ENCODE assay signal across 9 mouse cellular contexts in the genomic region with DNA sequence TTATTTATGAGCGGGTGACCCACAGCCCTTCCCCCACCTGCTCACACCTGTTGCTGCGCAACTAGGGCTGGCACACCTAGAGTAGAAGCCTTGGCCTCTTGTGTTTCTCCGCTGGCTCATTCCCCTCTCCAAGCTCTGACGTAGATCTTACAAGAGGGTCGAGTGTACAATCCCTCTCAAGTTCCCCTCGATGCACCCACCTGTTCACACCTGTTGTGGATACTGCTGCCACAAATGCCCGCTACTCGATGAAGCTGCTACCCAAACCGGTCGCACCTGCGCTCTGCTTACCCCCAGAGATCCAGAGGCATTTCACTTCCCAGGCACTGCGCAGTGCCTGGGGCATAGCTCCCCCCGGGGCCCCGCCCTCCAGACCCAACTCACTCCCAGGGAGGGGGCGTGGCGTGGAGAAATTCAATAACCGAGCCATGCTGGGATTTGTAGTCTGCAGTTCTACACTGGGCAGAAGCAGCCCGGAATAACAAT. TPM values are rescaled to one million over a fixed set of nuclear protein-coding genes. Genes with fewer than 3 reads are reported as not detected.
DNase-seq lines count a peak whose midpoint lies in the region; ATAC-seq lines count a peak whose summit lies in the region.
"Had no signal": no experiment of that assay in that cellular context is flagged by ENCODE, and none has a peak within 500 bp of the region (broad histone marks: within the 10 kb centered on the region; RNA-seq: fewer than 3 reads in every experiment).

No protein-coding gene starts in this region.

- no peaks in the 10 kb centered on the region for H3K27me3 ChIP-seq in heart, embryonic 11.5 days (ENCODE audit: control insufficient read depth, insufficient read depth, low read length)

- no peaks in the 10 kb centered on the region for H3K9me3 ChIP-seq in heart, embryonic 11.5 days (replicated peaks; ENCODE audit: control insufficient read depth, low read length)

- H3K4me3 ChIP-seq in heart, embryonic 11.5 days (ENCODE audit: low read depth, low read length): no peak overlapping the region
- H3K4me3 ChIP-seq: heart, adult 2 months had no signal

- peak overlapping the region; percentile 43 for H3K4me2 ChIP-seq in heart, embryonic 11.5 days

- 28% methylated on average over 18 of the region's 18 CpGs for WGBS in heart, embryonic 11.5 days (ENCODE audit: insufficient replicate concordance)

- H3K36me3 ChIP-seq in heart, embryonic 11.5 days (ENCODE audit: control insufficient read depth, insufficient read depth, low read length): no peaks in the 10 kb centered on the region; the same call in 1 of the 2 replicates

- no peak for DNase-seq in heart, adult 9 months (ENCODE audit: low spot score in 2 of 2)
- DNase-seq in adrenal gland, postnatal 36 days: peak; percentile 31 to 62
- peak; percentile 58 for DNase-seq in gastrocnemius, postnatal 10 days
- DNase-seq in kidney, postnatal 14 days: peak; percentile 58
- peak; percentile 91 for DNase-seq in lung, postnatal 36 days
- DNase-seq in spleen, postnatal 4 days (ENCODE audit: low spot score in 2 of 2): no peak

- peaks cover 5% of the 10 kb centered on the region; the same call in 1 of the 2 replicates for H3K4me1 ChIP-seq in heart, embryonic 11.5 days (ENCODE audit: control insufficient read depth, insufficient read depth, low read length)

- ATAC-seq in heart, embryonic 11.5 days (replicated peaks; ENCODE audit: insufficient number of reproducible peaks, low FRiP score, low TSS enrichment): no peak
- ATAC-seq in erythroid progenitor cell, adult 5-6 weeks (replicated peaks; ENCODE audit: low FRiP score, poor library complexity, severe bottlenecking): no peak

- H3K9ac ChIP-seq in heart, embryonic 11.5 days (ENCODE audit: low read depth, low read length): no peak overlapping the region

- H3K27ac ChIP-seq in heart, embryonic 11.5 days (ENCODE audit: low read depth, low read length): no peak overlapping the region
- H3K27ac ChIP-seq: heart, adult 2 months had no signal

RNA-seq across cellular contexts. Expression of a gene that starts 4.1 kb away (rescaled TPM):
- polyA plus RNA-seq in heart, embryonic 11.5 days (2014; fragmentation: Nextera tagmentation; extraction: Ambion mirVana): 0.89 and 1.6 TPM in 2 replicates
- total RNA-seq in adrenal gland, postnatal 36 days (2021): 1 to 10 TPM; 4.1 TPM
- total RNA-seq in gastrocnemius, postnatal 10 days (2021): 10 to 100 TPM; 19.6 to 25.2 TPM
- total RNA-seq in erythroid progenitor cell, adult 5-6 weeks (2015; ENCODE audit: low replicate concordance): not detected in 2 replicates
- total RNA-seq in erythroid progenitor cell, adult 5-6 weeks (2017; ENCODE audit: low replicate concordance): 0.77 TPM in 1 of 2 replicates, not detected in the other

RNA-seq across cellular contexts. Expression of a gene that starts 48.3 kb away (rescaled TPM):
- 28.1 and 34.9 TPM in 2 replicates for polyA plus RNA-seq in heart, embryonic 11.5 days (2014; fragmentation: Nextera tagmentation; extraction: Ambion mirVana)
- 10 to 100 TPM; 52.2 to 60.2 TPM for total RNA-seq in adrenal gland, postnatal 36 days (2021)
- 10 to 100 TPM; 51.6 to 55.3 TPM for total RNA-seq in gastrocnemius, postnatal 10 days (2021)
- 21.6 and 31.4 TPM in 2 replicates for total RNA-seq in erythroid progenitor cell, adult 5-6 weeks (2015; ENCODE audit: low replicate concordance)
- 11.9 and 13.9 TPM in 2 replicates for total RNA-seq in erythroid progenitor cell, adult 5-6 weeks (2017; ENCODE audit: low replicate concordance)

RNA-seq across cellular contexts. Expression of a gene that starts 50.0 kb away (rescaled TPM):
- 76.9 and 77.3 TPM in 2 replicates for polyA plus RNA-seq in heart, embryonic 11.5 days (2014; fragmentation: Nextera tagmentation; extraction: Ambion mirVana)
- total RNA-seq in adrenal gland, postnatal 36 days (2021): 10 to 100 TPM; 56.7 to 58.3 TPM
- total RNA-seq in gastrocnemius, postnatal 10 days (2021): 10 to 100 TPM; 79.2 to 87.0 TPM
- total RNA-seq in erythroid progenitor cell, adult 5-6 weeks (2015; ENCODE audit: low replicate concordance): 18.9 and 23.8 TPM in 2 replicates
- 8.5 and 19.1 TPM in 2 replicates for total RNA-seq in erythroid progenitor cell, adult 5-6 weeks (2017; ENCODE audit: low replicate concordance)

RNA-seq across cellular contexts. Expression of a gene that starts 50.9 kb away (rescaled TPM):
- 115 and 128 TPM in 2 replicates for polyA plus RNA-seq in heart, embryonic 11.5 days (2014; fragmentation: Nextera tagmentation; extraction: Ambion mirVana)
- 10 to 100 TPM; 74.1 to 82.7 TPM for total RNA-seq in adrenal gland, postnatal 36 days (2021)
- total RNA-seq in gastrocnemius, postnatal 10 days (2021): 10 to 100 TPM; 74.9 to 75.2 TPM
- total RNA-seq in erythroid progenitor cell, adult 5-6 weeks (2015; ENCODE audit: low replicate concordance): 93.0 and 120 TPM in 2 replicates
- total RNA-seq in erythroid progenitor cell, adult 5-6 weeks (2017; ENCODE audit: low replicate concordance): 115 and 117 TPM in 2 replicates

Comparison
In these comparisons a context has a peak if more than half of its experiments do, and no peak if none do; other contexts are left out.
1. DNase-seq: peak in adrenal gland, postnatal 36 days (2 of 2), gastrocnemius, postnatal 10 days (single experiment), kidney, postnatal 14 days (single experiment) and lung, postnatal 36 days (single experiment); none in heart, adult 9 months (0 of 2) and spleen, postnatal 4 days (0 of 2).